Comparison of ENCODE assay signal across 30 mouse cellular contexts in the genomic region with DNA sequence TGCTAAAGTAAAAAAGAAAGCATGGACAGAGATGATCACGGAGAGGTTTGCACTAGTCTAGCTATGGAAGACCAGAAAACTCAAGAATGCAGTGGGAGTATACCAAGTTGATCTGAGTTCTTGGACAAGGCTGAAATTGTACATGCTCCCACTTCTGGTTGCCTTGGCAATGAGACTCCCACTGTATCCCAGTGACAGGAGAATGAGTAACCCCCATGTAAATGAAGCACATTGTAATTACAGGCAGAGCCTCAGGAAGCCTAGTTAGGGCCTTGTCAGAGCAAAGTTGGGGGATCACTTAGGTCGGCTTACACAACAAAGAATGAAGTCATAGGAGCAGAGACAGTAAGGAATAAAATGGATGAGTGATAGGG.
A peak's percentile ranks its signal among the peaks of the same experiment; 100 is the strongest.
DNase-seq lines count a peak whose midpoint lies in the region; ATAC-seq and TF ChIP-seq lines count a peak whose summit lies in the region.
"Had no signal": no experiment of that assay in that cellular context is flagged by ENCODE, and none has a peak within 500 bp of the region (broad histone marks: within the 10 kb centered on the region; RNA-seq: fewer than 3 reads in every experiment).

No protein-coding gene starts in this region.

- DNase-seq in layer of hippocampus, adult 2 months (ENCODE audit: low spot score in 2 of 2) = peak in 1 of 2 experiments; percentile 36
- DNase-seq in layer of hippocampus, postnatal 14 days (ENCODE audit: low spot score in 2 of 2) = no peak
- DNase-seq in R1 (ENCODE audit: low read depth, low spot score) = peak; percentile 12
- DNase-seq in brain, adult 2 months (ENCODE audit: low read depth, low spot score) = peak; percentile 92
- peak; percentile 62 to 77 for DNase-seq in left cerebral cortex, adult 9 months (ENCODE audit: low spot score in 2 of 2)
- DNase-seq in urinary bladder, postnatal 25 days (ENCODE audit: low spot score) = no peak
- DNase-seq in adrenal gland, postnatal 4 days (ENCODE audit: low spot score in 2 of 2) = no peak
- DNase-seq: adrenal gland, postnatal 10 days; cerebellum, adult 11-12 months; cerebellum, postnatal 14 days; embryo, embryonic 11 days; gastrocnemius, postnatal 14 days; heart, postnatal 36 days; kidney, postnatal 25 days; liver, postnatal 0 days; lung, postnatal 36 days; thymus, postnatal 4 days had no signal

- H3K27ac ChIP-seq in layer of hippocampus, adult 2 months = peak overlapping the region; percentile 72
- H3K27ac ChIP-seq: embryonic facial prominence, embryonic 12.5 days; heart, embryonic 10.5 days; heart, embryonic 15.5 days; hindbrain, embryonic 12.5 days; hindbrain, postnatal 0 days; intestine, embryonic 15.5 days; liver, embryonic 12.5 days; midbrain, embryonic 12.5 days; neural tube, embryonic 12.5 days had no signal

- no peak for ATAC-seq in activated CD4-positive, CD25-positive, alpha-beta regulatory T cell, adult 4 months
- ATAC-seq: forebrain, embryonic 14.5 days; hindbrain, postnatal 0 days; liver, embryonic 12.5 days; liver, postnatal 0 days had no signal

- no peak overlapping the region for H3K4me3 ChIP-seq in layer of hippocampus, adult 2 months
- H3K4me3 ChIP-seq: embryonic facial prominence, embryonic 12.5 days; heart, embryonic 10.5 days; heart, embryonic 15.5 days; hindbrain, embryonic 12.5 days; intestine, embryonic 15.5 days; liver, embryonic 12.5 days; megakaryocyte, embryonic 14.5 days; midbrain, embryonic 12.5 days; myocyte; neural tube, embryonic 12.5 days had no signal

- TF ChIP-seq CTCF in layer of hippocampus, adult 2 months (conservative IDR thresholded peaks at IDR 0.05) = no peak

Comparison
In these comparisons a context has a peak if more than half of its experiments do, and no peak if none do; other contexts are left out.
1. DNase-seq: peak in R1 (single experiment), brain, adult 2 months (single experiment) and left cerebral cortex, adult 9 months (2 of 2); none in layer of hippocampus, postnatal 14 days (0 of 2), urinary bladder, postnatal 25 days (single experiment) and adrenal gland, postnatal 4 days (0 of 2).